Mouse (Mus musculus): ENCODE data around the gene Epb41. TPM values are rescaled to one million over a fixed set of nuclear protein-coding genes. Genes with fewer than 3 reads are reported as not detected.

The Epb41 gene
- polyA plus RNA-seq, 1 experiment from 2014 or later, result 123 TPM

- DNase-seq (ENCODE audit: low spot score), result peak; percentile 25
- Histone ChIP-seq H3K27me3 (ENCODE audit: low read depth, poor library complexity, severe bottlenecking) (peaks cover 21% of the 10 kb centered on the region), H3K36me3 (0 out of 2 replicates have a peak, but pooled peaks cover 2% of the 10 kb centered on the region), H3K9me3 (replicated peaks) (no peaks in the 10 kb centered on the region), H3K4me1 (peaks cover 50% of the 10 kb centered on the region), H3K4me3 (peak overlapping the region; percentile 98), H3K27ac (replicated peaks) (peak overlapping the region; percentile 99)
- 8% methylated on average over 15 of the region's 15 CpGs for WGBS
These were observed 25.4 kb downstream of the Epb41 start for GRCm38 (mm10) chr4:132049549-132050200.

DNA sequence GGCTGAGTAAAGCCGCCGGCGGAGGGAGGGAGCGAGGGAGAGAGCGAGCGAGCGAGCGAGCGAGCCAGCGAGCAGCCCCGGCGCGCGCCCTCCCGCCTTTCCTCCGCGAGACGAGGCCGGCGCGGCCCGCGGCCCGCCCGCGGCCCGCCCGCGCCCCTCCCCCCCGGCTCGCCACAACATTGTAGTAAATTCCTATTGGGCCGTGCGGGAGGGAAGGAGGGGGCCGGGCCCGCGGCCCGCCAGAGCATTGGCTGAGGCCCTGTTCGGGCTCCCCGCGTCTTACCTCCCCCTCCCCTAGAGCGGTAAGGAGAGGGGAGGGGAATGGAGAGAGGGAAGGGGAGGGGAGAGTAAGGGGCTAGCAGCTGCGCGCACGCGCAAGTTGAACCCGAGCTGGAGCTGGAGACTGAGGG, 26.1 kb downstream of the Epb41 start:
- H3K4me1 ChIP-seq, result peaks cover 50% of the 10 kb centered on the region
- peaks cover 21% of the 10 kb centered on the region for H3K27me3 ChIP-seq (ENCODE audit: low read depth, poor library complexity, severe bottlenecking)
- no peaks in the 10 kb centered on the region for H3K9me3 ChIP-seq (replicated peaks)
- 3% methylated on average over 23 of the region's 46 CpGs for WGBS
- H3K27ac ChIP-seq (replicated peaks), result peak overlapping the region; percentile 99
- peak; percentile 95 for DNase-seq (ENCODE audit: low spot score)
- H3K4me3 ChIP-seq, result peak overlapping the region; percentile 98
- 0 out of 2 replicates have a peak, but pooled peaks cover 2% of the 10 kb centered on the region for H3K36me3 ChIP-seq

GRCm38 (mm10) chr4:132048011-132048991, 26.8 kb downstream of the Epb41 start:
- Histone ChIP-seq H3K9me3 (replicated peaks) (no peaks in the 10 kb centered on the region), H3K4me3 (peak overlapping the region; percentile 98), H3K4me1 (peaks cover 47% of the 10 kb centered on the region), H3K36me3 (0 out of 2 replicates have a peak, but pooled peaks cover 2% of the 10 kb centered on the region), H3K27me3 (ENCODE audit: low read depth, poor library complexity, severe bottlenecking) (peaks cover 21% of the 10 kb centered on the region), H3K27ac (replicated peaks) (peak overlapping the region; percentile 99)
- under 1% methylated on average over 94 of the region's 95 CpGs for WGBS
- peak; percentile 72 for DNase-seq (ENCODE audit: low spot score)

DNA sequence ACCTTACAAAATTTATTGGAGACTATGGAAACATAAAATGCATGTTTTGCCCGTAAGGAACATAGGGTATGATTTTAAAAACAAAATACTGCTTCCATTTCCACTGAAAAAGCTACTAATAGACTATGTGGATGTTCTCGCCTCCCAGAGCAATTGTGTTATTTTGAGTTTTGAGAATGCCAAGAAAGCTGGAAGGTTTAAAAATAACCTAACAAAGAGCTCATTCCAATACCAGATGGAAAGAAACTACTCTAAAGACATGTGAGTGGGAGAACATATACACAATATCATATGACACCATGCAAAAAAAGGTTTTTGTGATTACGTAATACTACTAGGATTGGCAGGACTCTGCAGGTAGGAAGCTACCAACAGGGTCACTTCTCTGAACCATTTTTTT, 31.4 kb downstream of the Epb41 start:
- Histone ChIP-seq H3K4me3 (no peak overlapping the region), H3K36me3 (peaks cover 15% of the 10 kb centered on the region), H3K27me3 (ENCODE audit: low read depth, poor library complexity, severe bottlenecking) (no peaks in the 10 kb centered on the region), H3K4me1 (peaks cover 46% of the 10 kb centered on the region), H3K9me3 (replicated peaks) (no peaks in the 10 kb centered on the region), H3K27ac (replicated peaks) (no peak overlapping the region)
- DNase-seq (ENCODE audit: low spot score), result no peak
- 91% methylated on average over 3 of the region's 3 CpGs for WGBS

DNA sequence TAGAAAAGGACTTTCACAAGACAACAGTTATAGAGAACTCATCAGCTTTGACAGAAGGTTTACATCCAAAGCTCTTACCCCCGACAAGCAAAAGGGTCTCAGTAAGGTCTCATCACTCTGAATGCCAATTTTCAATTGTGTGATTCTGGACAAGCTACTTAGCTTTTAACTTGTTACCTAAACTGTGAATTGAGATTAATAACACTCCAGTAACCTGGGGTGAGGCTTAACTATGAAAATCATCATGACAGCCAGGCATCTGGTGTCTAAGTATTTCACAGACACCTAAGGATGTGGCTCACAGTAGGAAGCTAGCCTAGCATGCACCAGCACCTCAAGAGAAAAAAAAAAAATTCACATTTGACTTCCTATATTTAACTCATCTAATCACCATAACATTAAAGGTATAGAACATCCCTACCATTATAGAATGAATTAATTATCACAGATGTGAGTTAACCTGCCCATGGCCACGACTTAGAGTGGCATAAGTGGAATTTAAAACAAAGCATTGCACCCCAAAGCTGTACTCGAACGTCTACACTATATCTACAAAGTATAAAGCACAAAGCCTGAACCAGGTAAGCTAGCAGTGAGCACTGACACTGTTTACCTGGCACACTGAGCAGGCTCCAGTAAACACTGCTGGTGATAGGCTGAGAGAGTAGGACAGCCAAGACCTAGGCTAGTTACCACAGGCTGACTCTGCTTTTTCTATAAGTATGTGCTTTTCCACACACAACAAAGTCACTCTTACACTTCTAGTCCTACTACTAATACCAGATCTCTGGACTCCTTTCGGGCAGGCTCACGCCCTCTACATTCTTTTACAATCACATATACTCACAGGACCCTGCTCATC, 33.4 kb downstream of the Epb41 start:
- peaks cover 42% of the 10 kb centered on the region for H3K4me1 ChIP-seq
- H3K9me3 ChIP-seq (replicated peaks), result no peaks in the 10 kb centered on the region
- 84% methylated on average over 6 of the region's 6 CpGs for WGBS
- H3K36me3 ChIP-seq, result peaks cover 17% of the 10 kb centered on the region
- no peak overlapping the region for H3K27ac ChIP-seq (replicated peaks)
- H3K4me3 ChIP-seq, result no peak overlapping the region
- no peak for DNase-seq (ENCODE audit: low spot score)
- H3K27me3 ChIP-seq (ENCODE audit: low read depth, poor library complexity, severe bottlenecking), result no peaks in the 10 kb centered on the region

GRCm38 (mm10) chr4:132039975-132040645, 35.0 kb downstream of the Epb41 start:
- H3K4me1 ChIP-seq, result peaks cover 30% of the 10 kb centered on the region
- H3K27ac ChIP-seq (replicated peaks), result no peak overlapping the region
- H3K9me3 ChIP-seq (replicated peaks), result no peaks in the 10 kb centered on the region
- 88% methylated on average over 8 of the region's 8 CpGs for WGBS
- no peak for DNase-seq (ENCODE audit: low spot score)
- no peak overlapping the region for H3K4me3 ChIP-seq
- H3K27me3 ChIP-seq (ENCODE audit: low read depth, poor library complexity, severe bottlenecking), result no peaks in the 10 kb centered on the region
- peaks cover 17% of the 10 kb centered on the region for H3K36me3 ChIP-seq

DNA sequence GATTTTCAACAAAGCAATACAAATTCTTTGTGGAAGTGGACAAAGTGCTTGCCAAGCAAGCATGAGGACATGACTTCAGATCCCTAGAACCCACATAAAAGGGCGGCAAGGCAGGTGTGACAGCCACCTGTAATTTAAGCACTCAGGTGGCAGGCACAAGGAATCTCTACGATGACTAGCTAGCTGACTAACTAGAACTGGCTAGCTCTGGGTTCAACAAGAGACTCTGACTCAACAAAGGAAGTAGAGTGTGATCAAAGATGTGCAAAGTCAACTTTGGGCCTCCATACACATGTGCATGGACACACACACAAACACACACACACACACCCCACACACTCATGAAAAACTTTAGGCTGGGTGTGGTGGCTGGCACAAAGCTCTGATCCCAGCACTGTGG, 35.6 kb downstream of the Epb41 start:
- Histone ChIP-seq H3K27ac (replicated peaks) (no peak overlapping the region), H3K4me3 (no peak overlapping the region), H3K36me3 (peaks cover 15% of the 10 kb centered on the region), H3K9me3 (replicated peaks) (no peaks in the 10 kb centered on the region), H3K4me1 (peaks cover 33% of the 10 kb centered on the region), H3K27me3 (ENCODE audit: low read depth, poor library complexity, severe bottlenecking) (no peaks in the 10 kb centered on the region)
- 89% methylated on average over 2 of the region's 2 CpGs for WGBS
- DNase-seq (ENCODE audit: low spot score), result no peak

DNA sequence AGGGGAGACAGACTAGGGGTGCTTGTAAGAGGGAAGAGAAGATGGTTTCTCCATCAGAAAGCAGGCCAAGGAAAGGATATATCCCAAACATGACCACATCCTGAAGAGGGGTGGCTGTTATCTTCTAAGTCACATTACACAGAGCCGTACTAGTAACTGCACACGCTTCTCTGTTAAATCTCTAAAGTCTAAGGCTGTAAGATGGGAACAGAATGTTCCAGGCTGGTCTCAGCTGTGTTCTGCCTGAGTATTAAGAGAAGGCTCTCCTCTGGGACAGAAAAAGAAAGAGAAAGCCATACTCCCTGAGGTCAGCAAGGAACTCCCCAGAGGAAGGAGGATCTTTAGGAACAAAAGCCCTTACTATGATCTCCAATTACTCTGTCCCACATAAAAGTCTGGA, 36.3 kb downstream of the Epb41 start:
- Histone ChIP-seq H3K4me1 (peaks cover 37% of the 10 kb centered on the region), H3K9me3 (replicated peaks) (no peaks in the 10 kb centered on the region), H3K4me3 (no peak overlapping the region), H3K36me3 (peaks cover 15% of the 10 kb centered on the region), H3K27ac (replicated peaks) (no peak overlapping the region), H3K27me3 (ENCODE audit: low read depth, poor library complexity, severe bottlenecking) (no peaks in the 10 kb centered on the region)
- DNase-seq (ENCODE audit: low spot score), result no peak
- whole genome bisulfite sequencing, result 98% methylated on average over 2 of the region's 2 CpGs

DNA sequence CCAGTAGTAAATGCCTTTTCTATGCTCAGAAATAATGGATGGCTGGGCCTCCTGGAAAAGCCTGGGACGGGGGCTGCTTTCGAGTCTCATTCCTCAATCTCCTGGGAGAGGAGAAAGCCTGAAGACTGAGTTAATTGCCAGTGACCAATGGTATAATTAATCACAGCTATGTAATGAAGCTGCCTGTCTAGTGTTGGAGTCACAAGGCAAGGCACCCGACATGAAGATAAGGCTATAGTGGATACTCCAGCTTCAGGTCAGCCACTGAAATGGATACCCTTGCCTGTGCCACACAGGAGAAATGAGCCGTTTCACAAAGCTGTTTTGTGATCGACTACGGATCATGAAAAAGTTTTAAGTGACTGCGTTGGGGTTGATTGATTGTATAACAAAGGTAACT, 37.1 kb downstream of the Epb41 start:
- 79% methylated on average over 7 of the region's 7 CpGs for WGBS
- Histone ChIP-seq H3K27ac (replicated peaks) (no peak overlapping the region), H3K9me3 (replicated peaks) (no peaks in the 10 kb centered on the region), H3K27me3 (ENCODE audit: low read depth, poor library complexity, severe bottlenecking) (no peaks in the 10 kb centered on the region), H3K4me3 (no peak overlapping the region), H3K36me3 (peaks cover 15% of the 10 kb centered on the region), H3K4me1 (peaks cover 37% of the 10 kb centered on the region)
- no peak for DNase-seq (ENCODE audit: low spot score)

DNA sequence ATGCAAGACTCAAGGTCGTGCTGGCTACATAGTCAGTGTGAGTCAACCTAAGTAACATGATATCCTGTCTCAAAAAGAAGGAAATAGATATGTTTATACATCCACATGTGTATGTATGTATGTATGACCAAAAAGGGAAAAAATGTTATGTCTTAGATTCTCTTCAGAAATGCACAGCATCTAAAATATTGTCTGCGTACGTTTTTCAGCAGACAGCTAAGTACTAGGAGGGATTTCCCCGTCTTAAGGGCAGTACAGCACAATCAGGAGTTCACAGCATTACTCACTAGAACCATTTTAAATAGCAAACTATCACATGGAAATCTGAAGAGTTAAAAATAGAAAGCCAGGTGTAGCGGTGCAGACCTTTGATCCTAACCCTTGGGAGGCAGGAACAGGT, 38.0 kb downstream of the Epb41 start:
- Histone ChIP-seq H3K27me3 (ENCODE audit: low read depth, poor library complexity, severe bottlenecking) (no peaks in the 10 kb centered on the region), H3K4me3 (no peak overlapping the region), H3K27ac (replicated peaks) (no peak overlapping the region), H3K4me1 (peaks cover 36% of the 10 kb centered on the region), H3K9me3 (replicated peaks) (no peaks in the 10 kb centered on the region), H3K36me3 (peaks cover 15% of the 10 kb centered on the region)
- DNase-seq (ENCODE audit: low spot score), result no peak
- 91% methylated on average over 5 of the region's 5 CpGs for WGBS

- 0 out of 2 replicates have a peak overlapping the region, but pooled peaks have one; percentile 66 for H3K27ac ChIP-seq (replicated peaks)
- H3K9me3 ChIP-seq (replicated peaks), result no peaks in the 10 kb centered on the region
- WGBS, result 50% methylated on average over 2 of the region's 2 CpGs
- H3K4me1 ChIP-seq, result peaks cover 43% of the 10 kb centered on the region
- H3K27me3 ChIP-seq (ENCODE audit: low read depth, poor library complexity, severe bottlenecking), result no peaks in the 10 kb centered on the region
- DNase-seq (ENCODE audit: low spot score), result no peak
- H3K4me3 ChIP-seq, result no peak overlapping the region
- 0 out of 2 replicates have a peak, but pooled peaks cover 7% of the 10 kb centered on the region for H3K36me3 ChIP-seq
These were observed 40.9 kb downstream of the Epb41 start for GRCm38 (mm10) chr4:132034242-132034641.

- DNase-seq (ENCODE audit: low spot score), result no peak
- Histone ChIP-seq H3K27me3 (ENCODE audit: low read depth, poor library complexity, severe bottlenecking) (no peaks in the 10 kb centered on the region), H3K27ac (replicated peaks) (no peak overlapping the region), H3K4me1 (peaks cover 33% of the 10 kb centered on the region), H3K36me3 (no peaks in the 10 kb centered on the region), H3K9me3 (replicated peaks) (no peaks in the 10 kb centered on the region), H3K4me3 (no peak overlapping the region)
- WGBS, result 93% methylated on average over 1 of the region's 1 CpGs
These were observed 41.9 kb downstream of the Epb41 start for GRCm38 (mm10) chr4:132033183-132033582.
